Mouse (Mus musculus): Measurements from ENCODE around the gene Rdh13.

The Rdh13 gene

GRCm38 (mm10) chr7:4445216-4445791 is at the start of gene Rdh13:
Gene Rdh13 (minus strand): TSS chr7:4445649.
- peak; percentile 77 for DNase-seq (ENCODE audit: low spot score)

GRCm38 (mm10) chr7:4493991-4494390 is 48.5 kb upstream of the Rdh13 start:
- no peak for DNase-seq (ENCODE audit: low spot score)

- no peak for DNase-seq (ENCODE audit: low spot score)
These were observed 47.1 kb upstream of the Rdh13 start for GRCm38 (mm10) chr7:4492284-4493224.

DNA sequence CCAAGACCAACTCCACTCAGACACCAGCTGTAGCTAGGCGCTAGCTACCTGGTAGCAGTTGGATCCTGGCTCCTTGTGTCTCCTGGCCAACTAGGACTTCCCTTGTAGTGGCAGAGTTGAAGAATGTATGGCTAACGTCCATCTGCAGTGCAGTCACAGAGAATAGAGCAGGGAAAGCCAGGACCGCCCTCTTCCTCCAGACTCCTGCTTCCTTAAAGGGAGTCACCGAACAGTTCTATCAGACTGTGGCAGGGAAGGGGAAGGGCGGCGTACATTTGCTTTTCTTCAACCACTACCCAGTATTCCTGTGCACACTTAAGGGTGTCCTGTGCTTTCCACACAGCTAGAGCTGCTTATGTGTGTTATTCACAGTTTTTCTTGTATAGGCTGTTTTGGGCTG is 45.9 kb upstream of the Rdh13 start:
- DNase-seq (ENCODE audit: low spot score): no peak

- DNase-seq (ENCODE audit: low spot score): no peak
These were observed 36.8 kb upstream of the Rdh13 start for GRCm38 (mm10) chr7:4482281-4482680.

DNA sequence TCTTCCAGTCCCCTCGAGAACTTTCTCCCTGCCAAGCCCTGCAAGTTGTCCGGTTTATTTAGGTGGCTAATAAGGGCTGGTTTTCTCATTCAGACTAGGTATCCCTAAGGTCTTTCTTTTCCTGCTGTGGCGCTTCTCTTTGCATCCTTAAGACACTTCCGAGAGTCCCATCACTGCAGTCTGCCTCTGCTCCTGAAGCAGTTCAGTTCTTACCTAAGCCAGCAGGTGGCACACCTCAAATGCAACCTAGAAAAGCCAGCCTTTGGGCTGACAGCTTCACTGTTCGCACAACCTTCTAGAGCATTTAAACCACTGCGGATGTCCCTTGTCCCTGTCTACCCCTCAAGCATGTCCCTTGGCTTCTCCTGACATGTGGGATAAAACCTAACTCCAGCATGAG is 34.2 kb upstream of the Rdh13 start:
- DNase-seq (ENCODE audit: low spot score): no peak

- no peak for DNase-seq (ENCODE audit: low spot score)
These were observed 33.4 kb upstream of the Rdh13 start for GRCm38 (mm10) chr7:4478796-4479291.

DNA sequence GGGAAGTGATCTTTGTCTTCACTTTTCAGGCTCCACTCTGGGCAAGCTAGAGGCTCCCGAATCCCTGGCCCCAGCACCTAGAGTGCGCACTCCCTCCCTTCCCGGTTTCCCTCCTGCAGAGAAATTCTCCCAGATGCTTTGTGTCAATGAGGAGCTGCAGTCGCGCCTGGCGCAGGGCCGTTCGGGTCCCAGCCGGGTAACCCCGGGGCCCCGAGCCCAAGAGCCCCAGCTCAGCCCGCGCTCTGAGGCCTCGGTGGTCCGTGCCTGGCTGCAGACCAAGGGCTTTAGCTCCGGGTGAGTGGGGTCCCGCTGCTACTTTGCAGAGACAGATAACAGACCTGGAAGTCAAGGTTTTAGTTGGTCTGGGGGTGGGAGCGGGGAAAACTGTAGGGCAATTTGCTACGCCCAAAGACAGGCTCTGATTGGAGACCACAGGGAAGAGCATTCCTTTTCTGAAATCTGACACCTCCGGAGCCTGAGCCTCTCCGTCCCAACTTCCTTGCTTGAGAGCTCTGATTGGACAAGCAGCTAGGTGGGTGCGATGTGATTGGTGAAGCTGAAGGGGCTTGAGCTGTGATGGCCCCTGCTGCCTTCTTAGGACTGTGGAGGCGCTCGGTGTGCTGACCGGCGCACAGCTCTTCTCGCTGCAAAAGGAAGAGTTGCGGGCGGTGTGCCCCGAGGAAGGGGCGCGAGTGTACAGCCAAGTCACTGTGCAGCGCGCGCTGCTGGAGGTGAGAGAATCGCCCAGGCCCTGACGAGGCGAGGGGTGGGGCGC is 32.8 kb upstream of the Rdh13 start:
- peak; percentile 75 for DNase-seq (ENCODE audit: low spot score)

DNA sequence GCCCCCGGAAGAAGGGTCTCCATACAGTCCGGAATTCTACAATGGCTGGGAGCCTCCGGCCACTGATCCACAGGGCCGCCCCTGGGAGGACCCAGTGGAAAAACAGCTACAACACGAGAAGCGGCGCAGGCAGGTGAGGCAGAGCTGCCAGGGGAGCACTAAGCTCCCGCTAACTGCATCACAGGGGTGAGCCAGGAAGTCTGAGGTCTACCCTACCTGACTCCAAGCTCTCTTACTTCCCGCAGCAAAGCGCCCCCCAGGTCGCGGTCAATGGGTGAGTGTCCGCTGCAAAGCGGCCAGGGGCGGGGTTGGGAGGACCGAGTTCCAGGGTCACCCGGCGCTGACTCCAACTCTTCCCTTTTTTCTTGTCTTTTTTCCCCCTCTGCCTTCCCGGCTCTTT is 28.5 kb upstream of the Rdh13 start:
- no peak for DNase-seq (ENCODE audit: low spot score)

GRCm38 (mm10) chr7:4471179-4471555 is 25.7 kb upstream of the Rdh13 start:
- DNase-seq (ENCODE audit: low spot score): peak; percentile 84

- DNase-seq (ENCODE audit: low spot score): peak; percentile 66
These were observed 25.1 kb upstream of the Rdh13 start for GRCm38 (mm10) chr7:4470275-4471178.

DNA sequence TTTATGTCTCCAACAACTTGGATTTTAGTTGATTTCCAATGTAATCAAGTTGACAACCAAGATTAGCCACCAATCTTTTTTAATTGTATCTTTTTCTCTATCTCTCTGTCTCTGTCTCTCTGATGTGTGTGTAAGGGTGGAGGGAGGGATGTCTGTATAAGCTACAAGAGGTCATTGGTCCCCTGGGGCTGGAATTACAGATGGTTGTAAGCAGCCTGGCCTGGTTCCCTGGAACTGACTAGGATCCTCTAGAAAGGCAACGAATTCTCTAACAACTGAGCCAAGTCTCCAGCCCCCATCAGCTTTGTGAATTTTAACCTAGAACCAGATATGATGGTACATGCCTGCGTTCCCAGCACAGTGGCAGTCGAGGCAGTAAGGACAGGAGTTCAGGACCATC is 22.4 kb upstream of the Rdh13 start:
- DNase-seq (ENCODE audit: low spot score): no peak

- peak; percentile 54 for DNase-seq (ENCODE audit: low spot score)
These were observed 18.9 kb upstream of the Rdh13 start for GRCm38 (mm10) chr7:4464194-4464824.

DNA sequence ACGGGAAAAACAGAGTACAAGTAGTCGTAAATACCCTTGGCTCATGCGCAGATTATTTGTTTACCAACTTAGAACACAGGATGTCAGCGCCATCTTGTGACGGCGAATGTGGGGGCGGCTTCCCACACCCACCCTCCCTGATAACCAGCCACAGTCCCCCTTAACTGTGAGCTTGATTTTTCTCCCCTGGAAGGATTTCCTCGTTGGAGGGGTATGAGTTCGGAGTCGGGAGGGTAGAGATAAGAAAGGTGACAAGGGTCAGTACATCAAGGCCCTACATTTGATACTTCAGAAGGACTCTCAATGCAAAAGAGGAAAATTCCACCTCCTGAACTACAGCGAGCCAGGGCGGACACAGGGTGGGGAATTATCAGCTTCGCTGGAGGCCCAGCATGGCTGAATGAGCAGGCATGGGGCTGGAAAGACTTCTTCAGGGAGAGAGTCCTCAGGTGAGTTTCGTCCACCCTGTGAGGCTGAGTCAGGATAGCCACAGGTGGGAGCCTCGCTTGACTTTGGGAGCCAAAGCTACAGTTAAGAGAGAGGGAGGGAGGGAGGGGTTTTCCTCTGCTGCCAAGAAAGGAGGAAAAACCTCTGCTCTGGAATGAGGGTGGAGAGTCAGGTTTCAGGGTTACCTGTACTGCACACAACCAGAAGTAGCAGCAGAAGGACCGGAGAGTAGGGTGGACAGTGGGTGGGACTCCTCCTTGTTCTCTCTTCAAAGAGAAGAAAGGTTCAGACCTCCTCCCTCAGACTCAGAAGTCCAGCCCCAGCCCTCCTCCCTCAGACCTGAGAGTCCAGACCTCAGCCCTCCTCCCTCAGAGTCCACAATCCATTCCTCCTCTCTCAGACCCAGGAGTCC is 15.4 kb upstream of the Rdh13 start, which contains the start of gene Eps8l1:
Gene Eps8l1 (plus strand): TSS at position 99 of the 859 bp plus-strand sequence.
- no peak for DNase-seq (ENCODE audit: low spot score)

GRCm38 (mm10) chr7:4452644-4453043 is 7.2 kb upstream of the Rdh13 start:
- DNase-seq (ENCODE audit: low spot score): no peak

GRCm38 (mm10) chr7:4449211-4449610 is 3.8 kb upstream of the Rdh13 start:
- no peak for DNase-seq (ENCODE audit: low spot score)

GRCm38 (mm10) chr7:4448439-4448838 is 3.0 kb upstream of the Rdh13 start:
- no peak for DNase-seq (ENCODE audit: low spot score)

DNA sequence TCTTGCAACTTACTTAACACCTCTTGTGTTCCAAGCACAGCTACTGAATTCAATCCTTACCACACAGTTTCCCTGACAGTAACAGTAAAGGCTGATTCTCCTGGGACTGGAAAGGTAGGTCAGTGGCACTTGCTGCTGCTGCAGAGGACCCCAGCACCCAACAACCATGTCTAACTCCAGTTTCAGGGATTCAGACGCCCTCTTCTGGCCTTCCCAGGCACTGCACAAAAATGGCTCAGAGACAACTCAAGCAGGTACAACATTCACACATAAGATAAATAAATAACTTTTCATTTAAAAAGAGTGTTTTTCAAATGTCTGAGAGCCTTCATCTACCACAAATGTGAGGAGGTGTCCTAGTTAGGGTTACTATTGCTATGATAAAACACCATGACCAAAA is 1.7 kb upstream of the Rdh13 start:
- DNase-seq (ENCODE audit: low spot score): no peak

DNA sequence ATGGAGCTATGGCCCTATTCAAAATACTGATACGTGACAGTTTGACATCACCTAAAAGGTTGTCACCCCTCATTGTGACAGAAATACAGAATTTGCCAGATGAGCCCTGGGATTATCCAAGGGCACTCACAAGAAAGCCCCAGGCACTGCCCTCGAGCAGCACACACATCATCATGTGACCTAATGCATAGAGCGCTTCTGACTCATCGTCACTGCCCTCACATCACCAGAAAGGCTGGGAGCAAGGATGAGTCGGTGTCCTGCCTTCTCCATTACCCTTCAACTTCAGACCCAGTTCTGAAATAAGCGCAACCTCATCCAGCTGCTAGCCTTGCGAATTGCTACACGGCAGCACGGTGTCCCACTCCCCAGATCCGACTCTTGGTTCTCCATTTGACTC is 4.9 kb downstream of the Rdh13 start:
- DNase-seq (ENCODE audit: low spot score): no peak

GRCm38 (mm10) chr7:4437721-4438120 is 7.7 kb downstream of the Rdh13 start:
- DNase-seq (ENCODE audit: low spot score): no peak
